Mouse (Mus musculus) liver, embryonic 12.5 days (tissue): ENCODE results near the gene Gm10277. TPM values are rescaled to one million over a fixed set of nuclear protein-coding genes. Genes with fewer than 3 reads are reported as not detected.

Experiments used
- ATAC-seq: fragments of 200-750 bp; cut with Nextera tagmentation; 2 replicates; pipeline ENCODE4 v1.8.0; 2017; ENCODE audit warnings: moderate number of reproducible peaks, mild to moderate bottlenecking, moderate library complexity
- H3K27ac ChIP-seq: fragments of 300-500 bp; sonication (generic); 2 replicates; pipeline ENCODE4 v1.5.1; 2016; ENCODE audit warnings: mild to moderate bottlenecking
- H3K27me3 ChIP-seq: fragments of 300-500 bp; sonication (generic); replicated peaks from 2 replicates; pipeline ENCODE4 v1.6.1; 2016; ENCODE audit warnings: mild to moderate bottlenecking, moderate library complexity
- H3K36me3 ChIP-seq: fragments of 300-500 bp; sonication (generic); 2 replicates; pipeline ENCODE4 v1.6.1; 2016; ENCODE audit warnings: mild to moderate bottlenecking, moderate library complexity
- H3K4me1 ChIP-seq: fragments of 300-500 bp; sonication (generic); 2 replicates; pipeline ENCODE4 v1.6.1; 2016
- H3K4me2 ChIP-seq: fragments of 300-500 bp; sonication (generic); 2 replicates; pipeline ENCODE4 v1.6.1; 2016; ENCODE audit warnings: mild to moderate bottlenecking, moderate library complexity
- H3K4me3 ChIP-seq: fragments of 300-500 bp; sonication (generic); 2 replicates; pipeline ENCODE4 v1.5.1; 2016; ENCODE audit warnings: mild to moderate bottlenecking, moderate library complexity
- H3K9ac ChIP-seq: fragments of 300-500 bp; sonication (generic); 2 replicates; pipeline ENCODE4 v1.6.1; 2016; ENCODE audit warnings: mild to moderate bottlenecking, moderate library complexity
- H3K9me3 ChIP-seq: fragments of 300-500 bp; sonication (generic); replicated peaks from 2 replicates; pipeline ENCODE4 v1.6.1; 2016; ENCODE audit warnings: mild to moderate bottlenecking, moderate library complexity
- WGBS: fragments of 180-500 bp; shearing (Covaris S2); methylation state at CpG from one replicate; pipeline ENCODE4 v1.1.7; 2016; ENCODE audit not compliant: insufficient replicate concordance; 5-methylcytosine and 5-hydroxymethylcytosine counted together
- polyA plus RNA-seq: library from polyadenylated mRNA; unstranded; fragments of >200 nt; fragmentation: Nextera tagmentation; extraction: Ambion mirVana; gene quantifications from 2 replicates; pipeline ENCODE4 v1.2.1, GENCODE M21; 2016

Gm10277 gene
- polyA plus RNA-seq, 1 experiment from 2014 or later = 1.6 TPM

GRCm38 (mm10) chr11:77783211-77783746 lies 4.3 kb downstream of the Gm10277 start:
- ATAC-seq = 0 out of 2 replicates have a peak, but pooled peaks have one; percentile 4
- H3K4me2 ChIP-seq = peak overlapping the region; percentile 71
- H3K9ac ChIP-seq = peak overlapping the region; percentile 71
- H3K4me1 ChIP-seq = peaks cover 94% of the 10 kb centered on the region
- WGBS = 57% methylated on average over 10 of the region's 10 CpGs
- H3K27ac ChIP-seq = peak overlapping the region; percentile 94
- no peaks in the 10 kb centered on the region for H3K9me3 ChIP-seq
- H3K4me3 ChIP-seq = peak overlapping the region; percentile 40
- H3K36me3 ChIP-seq = peaks cover 44% of the 10 kb centered on the region
- no peaks in the 10 kb centered on the region for H3K27me3 ChIP-seq

DNA sequence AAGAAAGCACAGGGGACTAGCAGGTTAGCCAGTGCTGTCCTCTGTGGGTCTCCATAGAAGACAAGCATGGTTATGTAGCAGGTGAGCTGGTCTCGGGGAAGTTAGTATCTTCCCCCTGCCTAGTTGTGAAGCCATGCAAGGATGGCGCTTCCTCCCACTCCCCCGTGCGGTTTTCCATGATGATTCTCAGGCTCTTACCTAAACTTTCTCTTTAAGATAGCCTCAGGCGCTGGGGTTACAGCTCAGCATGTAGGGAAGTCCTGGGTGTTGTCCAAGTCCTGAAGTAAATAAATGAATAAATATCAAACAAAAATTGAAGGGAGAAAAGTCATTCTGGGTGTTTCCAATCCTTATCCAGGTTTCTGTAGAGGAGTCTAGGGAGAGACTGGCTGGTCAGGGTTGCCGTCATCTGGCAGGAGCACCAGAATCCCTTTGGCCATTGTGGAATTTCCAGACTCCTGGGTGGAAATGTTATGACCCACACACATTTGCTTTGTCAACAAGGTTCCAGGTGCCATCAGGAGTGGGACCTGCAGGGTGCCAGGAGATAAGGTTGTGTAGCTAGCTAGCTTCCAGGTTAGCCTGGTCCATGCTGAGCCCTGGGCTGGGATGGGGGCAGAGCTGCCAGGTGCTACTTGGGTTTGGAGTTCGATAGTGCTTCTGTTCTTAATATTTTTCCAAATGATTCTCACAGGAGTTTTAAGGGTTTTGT lies 5.3 kb downstream of the Gm10277 start:
- Histone ChIP-seq H3K4me3 (no peak overlapping the region), H3K36me3 (peaks cover 48% of the 10 kb centered on the region), H3K4me1 (peaks cover 90% of the 10 kb centered on the region), H3K9ac (0 out of 2 replicates have a peak overlapping the region, but pooled peaks have one; percentile 9), H3K9me3 (no peaks in the 10 kb centered on the region), H3K27me3 (no peaks in the 10 kb centered on the region), H3K4me2 (no peak overlapping the region), H3K27ac (peak overlapping the region; percentile 94)
- 87% methylated on average over 7 of the region's 7 CpGs for WGBS
- ATAC-seq = no peak

- no peak for ATAC-seq
- no peaks in the 10 kb centered on the region for H3K27me3 ChIP-seq
- peaks cover 81% of the 10 kb centered on the region for H3K4me1 ChIP-seq
- 72% methylated on average over 7 of the region's 7 CpGs for WGBS
- H3K4me2 ChIP-seq = no peak overlapping the region
- H3K36me3 ChIP-seq = peaks cover 51% of the 10 kb centered on the region
- H3K9ac ChIP-seq = peak overlapping the region; percentile 4; the same call in 1 of the 2 replicates
- peak overlapping the region; percentile 94 for H3K27ac ChIP-seq
- H3K4me3 ChIP-seq = no peak overlapping the region
- no peaks in the 10 kb centered on the region for H3K9me3 ChIP-seq
Measured at GRCm38 (mm10) chr11:77781088-77781487, 6.5 kb downstream of the Gm10277 start.

DNA sequence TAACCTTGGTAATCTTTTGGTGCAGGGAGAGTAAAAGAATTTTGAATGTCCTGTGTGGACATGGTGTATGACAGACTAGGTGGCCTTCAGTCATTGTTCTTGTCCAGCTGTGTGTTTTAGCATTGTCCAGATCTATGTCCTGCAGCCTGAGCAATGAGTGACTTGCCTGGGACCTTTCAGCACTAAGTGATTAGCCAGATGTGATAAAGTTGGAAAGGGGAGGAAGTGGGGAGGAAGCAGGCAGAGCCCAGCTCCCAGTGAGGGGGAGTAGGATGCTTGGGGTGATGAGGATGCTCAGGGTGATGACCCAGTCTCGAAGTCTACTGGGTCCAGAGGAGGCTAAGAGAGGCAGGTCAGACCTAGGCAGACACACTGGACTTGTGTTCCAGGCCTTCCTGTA lies 8.3 kb downstream of the Gm10277 start:
- Histone ChIP-seq H3K4me1 (peaks cover 74% of the 10 kb centered on the region), H3K36me3 (peaks cover 53% of the 10 kb centered on the region), H3K27me3 (no peaks in the 10 kb centered on the region), H3K4me3 (no peak overlapping the region), H3K4me2 (no peak overlapping the region), H3K9ac (no peak overlapping the region), H3K9me3 (no peaks in the 10 kb centered on the region), H3K27ac (peak overlapping the region; percentile 16)
- WGBS = 70% methylated on average over 1 of the region's 1 CpGs
- ATAC-seq = no peak

DNA sequence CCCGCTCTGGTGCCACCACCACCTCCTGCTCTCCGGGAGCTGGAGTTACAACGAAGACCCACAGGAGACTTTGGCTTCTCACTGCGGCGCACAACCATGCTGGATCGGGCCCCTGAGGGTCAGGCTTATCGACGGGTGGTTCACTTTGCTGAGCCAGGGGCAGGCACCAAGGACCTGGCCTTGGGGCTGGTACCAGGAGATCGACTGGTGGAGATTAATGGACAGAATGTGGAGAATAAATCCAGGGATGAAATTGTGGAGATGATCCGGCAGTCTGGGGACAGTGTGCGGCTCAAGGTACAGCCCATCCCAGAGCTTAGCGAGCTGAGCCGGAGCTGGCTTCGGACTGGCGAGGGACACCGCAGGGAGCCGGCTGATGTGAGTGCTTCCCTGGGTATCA lies 9.6 kb downstream of the Gm10277 start:
- Histone ChIP-seq H3K9ac (no peak overlapping the region), H3K4me2 (no peak overlapping the region), H3K4me1 (peaks cover 74% of the 10 kb centered on the region), H3K27ac (no peak overlapping the region; the same call in 1 of the 2 replicates), H3K27me3 (no peaks in the 10 kb centered on the region), H3K36me3 (peaks cover 59% of the 10 kb centered on the region), H3K4me3 (no peak overlapping the region), H3K9me3 (no peaks in the 10 kb centered on the region)
- no peak for ATAC-seq
- 89% methylated on average over 17 of the region's 17 CpGs for WGBS

DNA sequence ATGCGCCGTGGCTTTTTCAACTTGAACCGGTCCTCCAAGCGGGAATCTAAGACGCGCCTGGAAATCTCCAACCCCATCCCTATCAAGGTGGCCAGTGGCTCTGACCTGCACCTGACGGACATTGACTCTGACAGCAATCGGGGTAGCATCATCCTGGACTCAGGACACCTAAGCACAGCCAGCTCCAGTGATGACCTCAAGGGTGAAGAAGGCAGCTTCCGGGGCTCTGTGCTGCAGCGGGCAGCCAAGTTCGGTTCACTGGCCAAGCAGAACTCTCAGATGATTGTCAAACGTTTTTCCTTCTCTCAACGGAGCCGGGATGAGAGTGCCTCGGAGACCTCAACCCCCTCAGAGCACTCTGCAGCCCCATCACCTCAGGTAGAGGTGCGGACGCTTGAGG lies 10.1 kb downstream of the Gm10277 start:
- H3K36me3 ChIP-seq = peaks cover 59% of the 10 kb centered on the region
- H3K9ac ChIP-seq = no peak overlapping the region
- no peak for ATAC-seq
- no peak overlapping the region for H3K4me3 ChIP-seq
- H3K4me2 ChIP-seq = no peak overlapping the region
- no peaks in the 10 kb centered on the region for H3K9me3 ChIP-seq
- no peaks in the 10 kb centered on the region for H3K27me3 ChIP-seq
- H3K4me1 ChIP-seq = peaks cover 74% of the 10 kb centered on the region
- H3K27ac ChIP-seq = no peak overlapping the region
- WGBS = 87% methylated on average over 17 of the region's 17 CpGs

GRCm38 (mm10) chr11:77775701-77776400 lies 11.7 kb downstream of the Gm10277 start:
- 34% methylated on average over 9 of the region's 9 CpGs for WGBS
- no peaks in the 10 kb centered on the region for H3K27me3 ChIP-seq
- no peaks in the 10 kb centered on the region for H3K9me3 ChIP-seq
- no peak overlapping the region for H3K4me3 ChIP-seq
- peak overlapping the region; percentile 60 for H3K27ac ChIP-seq
- H3K9ac ChIP-seq = no peak overlapping the region
- H3K4me2 ChIP-seq = peak overlapping the region; percentile 10; the same call in 1 of the 2 replicates
- ATAC-seq = no peak
- peaks cover 48% of the 10 kb centered on the region for H3K36me3 ChIP-seq
- peaks cover 74% of the 10 kb centered on the region for H3K4me1 ChIP-seq

GRCm38 (mm10) chr11:77771879-77772713 lies 15.5 kb downstream of the Gm10277 start:
- Histone ChIP-seq H3K4me3 (0 out of 2 replicates have a peak overlapping the region, but pooled peaks have one; percentile 6), H3K9me3 (no peaks in the 10 kb centered on the region), H3K27me3 (no peaks in the 10 kb centered on the region), H3K27ac (peak overlapping the region; percentile 87), H3K9ac (peak overlapping the region; percentile 47; the same call in 1 of the 2 replicates), H3K36me3 (peaks cover 14% of the 10 kb centered on the region), H3K4me1 (peaks cover 83% of the 10 kb centered on the region), H3K4me2 (peak overlapping the region; percentile 59)
- ATAC-seq = peak; percentile 88
- WGBS = 15% methylated on average over 8 of the region's 8 CpGs

- Histone ChIP-seq H3K27me3 (no peaks in the 10 kb centered on the region), H3K4me2 (peak overlapping the region; percentile 31), H3K9ac (peak overlapping the region; percentile 25; the same call in 1 of the 2 replicates), H3K4me3 (no peak overlapping the region), H3K4me1 (peaks cover 91% of the 10 kb centered on the region), H3K27ac (peak overlapping the region; percentile 74), H3K36me3 (peaks cover 7% of the 10 kb centered on the region; the same call in 1 of the 2 replicates), H3K9me3 (no peaks in the 10 kb centered on the region)
- WGBS = 15% methylated on average over 8 of the region's 8 CpGs
- ATAC-seq = no peak
Measured at GRCm38 (mm10) chr11:77770346-77770745, 17.2 kb downstream of the Gm10277 start.

GRCm38 (mm10) chr11:77769496-77769895 lies 18.1 kb downstream of the Gm10277 start:
- WGBS = 60% methylated on average over 4 of the region's 4 CpGs
- peaks cover 7% of the 10 kb centered on the region; the same call in 1 of the 2 replicates for H3K36me3 ChIP-seq
- no peak overlapping the region for H3K4me3 ChIP-seq
- peaks cover 96% of the 10 kb centered on the region for H3K4me1 ChIP-seq
- H3K4me2 ChIP-seq = no peak overlapping the region
- no peaks in the 10 kb centered on the region for H3K27me3 ChIP-seq
- no peaks in the 10 kb centered on the region for H3K9me3 ChIP-seq
- ATAC-seq = no peak
- H3K9ac ChIP-seq = no peak overlapping the region
- peak overlapping the region; percentile 74 for H3K27ac ChIP-seq

GRCm38 (mm10) chr11:77766351-77767001 lies 21.1 kb downstream of the Gm10277 start:
- H3K4me2 ChIP-seq = peak overlapping the region; percentile 92
- H3K9ac ChIP-seq = peak overlapping the region; percentile 72
- peaks cover 82% of the 10 kb centered on the region for H3K4me1 ChIP-seq
- H3K4me3 ChIP-seq = peak overlapping the region; percentile 93
- peak overlapping the region; percentile 89 for H3K27ac ChIP-seq
- no peaks in the 10 kb centered on the region for H3K9me3 ChIP-seq
- WGBS = 2% methylated on average over 35 of the region's 35 CpGs
- no peaks in the 10 kb centered on the region for H3K36me3 ChIP-seq
- peak; percentile 64 for ATAC-seq
- no peaks in the 10 kb centered on the region for H3K27me3 ChIP-seq
